Mouse (Mus musculus): ENCODE data around the gene Iqcj.
"Not testable (repeated sequence)": the region's sequence is repeated elsewhere in the genome, so short reads cannot be mapped to it uniquely, and the experiment has no call there.

The Iqcj gene

DNA sequence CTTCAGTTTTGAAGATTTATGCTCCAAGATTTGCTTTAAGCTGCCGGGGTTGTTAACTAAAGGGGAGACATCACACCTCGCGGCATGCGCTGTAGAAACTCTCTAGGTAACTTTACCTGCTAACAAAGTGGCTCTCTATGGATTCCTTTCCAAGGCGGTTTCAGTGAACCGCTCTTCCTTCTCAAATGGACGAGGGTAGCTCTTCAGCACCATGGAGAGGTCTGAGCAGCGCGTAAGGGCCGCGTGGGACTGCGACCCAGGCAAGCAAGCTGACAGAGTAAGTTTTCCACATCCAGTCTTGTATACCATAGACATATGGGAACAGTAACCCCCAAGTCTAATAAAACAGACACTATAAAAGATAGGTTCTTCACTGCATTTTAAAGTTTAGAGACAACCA, 172.7 kb downstream of the Iqcj start, which contains the start of gene Schip1:
TSS of gene Schip1 (plus strand) at position 72 of the 400 bp plus-strand sequence.
- in situ Hi-C loops (cut with MboI, MseI): loop anchor here (25.0 kb wide), 1 partner anchor 473 kb away; no protein-coding TSS in a partner anchor

DNA sequence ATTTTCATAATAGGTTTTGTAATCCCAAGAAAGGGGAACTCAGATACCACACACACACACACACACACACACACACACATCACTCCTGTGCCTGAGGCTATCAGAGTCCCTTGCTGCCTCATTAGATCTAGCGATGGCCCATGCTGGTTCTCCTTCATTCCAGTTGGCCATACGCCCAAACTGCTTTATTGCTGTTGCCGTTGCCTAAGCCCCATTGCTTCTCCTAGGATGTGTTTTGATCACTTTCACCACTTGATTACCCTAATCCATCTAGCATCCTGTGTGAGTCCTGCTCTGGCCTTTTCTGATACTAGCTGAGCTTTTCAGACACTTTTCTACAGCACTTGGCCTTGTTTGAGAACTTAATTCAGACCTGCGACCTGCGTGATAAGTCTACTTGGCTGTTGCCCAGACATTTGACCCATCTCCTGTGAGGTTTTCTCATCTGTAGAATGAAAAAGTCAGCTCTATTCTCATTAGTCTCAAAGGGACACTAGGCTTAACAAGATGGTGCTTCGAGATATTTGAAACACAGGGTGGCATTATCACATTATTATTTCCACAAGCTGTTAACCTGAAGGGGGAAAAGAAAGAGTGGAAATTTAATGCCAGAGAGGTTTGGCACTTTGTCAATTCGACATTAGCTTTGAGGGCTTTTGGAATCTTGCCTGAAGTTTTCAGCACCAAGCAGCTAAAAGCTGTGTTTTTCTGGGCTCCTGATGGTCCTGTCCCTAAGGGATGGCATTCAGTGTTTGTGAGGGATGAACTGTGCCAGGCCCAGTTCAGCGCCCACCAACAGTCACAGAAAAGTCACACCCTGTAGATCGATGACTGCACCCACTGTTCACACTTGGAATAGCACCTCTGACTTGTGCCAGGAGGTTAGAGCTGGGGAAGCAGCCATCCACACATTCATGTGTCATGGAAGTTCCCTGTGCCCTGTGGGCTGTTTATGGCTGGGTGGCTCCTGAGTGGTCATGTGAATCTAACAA, 179.7 kb downstream of the Iqcj start:
- in situ Hi-C loops (cut with MboI, MseI): loop anchor here (25.0 kb wide), 1 partner anchor 466 kb away; no protein-coding TSS in a partner anchor

DNA sequence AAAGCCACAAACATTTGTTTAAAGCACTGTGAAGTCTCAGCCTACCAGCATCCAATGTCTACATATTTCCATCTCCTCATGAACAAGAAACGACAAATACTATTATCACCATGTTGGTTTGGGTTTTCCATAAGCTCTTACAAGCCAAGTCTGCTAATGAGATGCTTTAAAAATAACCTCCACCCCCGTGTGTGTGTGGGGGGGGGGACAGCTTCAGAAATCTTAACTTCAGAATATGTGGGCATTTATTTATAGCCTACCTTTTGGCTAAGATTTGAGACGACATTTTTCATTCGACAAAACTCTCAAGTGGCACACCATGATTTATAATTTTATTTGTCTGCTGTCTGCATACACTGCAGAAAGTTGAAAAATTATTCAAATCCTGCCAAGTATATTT, 185.4 kb downstream of the Iqcj start:
- in situ Hi-C loops (cut with MboI, MseI): no loop called here

DNA sequence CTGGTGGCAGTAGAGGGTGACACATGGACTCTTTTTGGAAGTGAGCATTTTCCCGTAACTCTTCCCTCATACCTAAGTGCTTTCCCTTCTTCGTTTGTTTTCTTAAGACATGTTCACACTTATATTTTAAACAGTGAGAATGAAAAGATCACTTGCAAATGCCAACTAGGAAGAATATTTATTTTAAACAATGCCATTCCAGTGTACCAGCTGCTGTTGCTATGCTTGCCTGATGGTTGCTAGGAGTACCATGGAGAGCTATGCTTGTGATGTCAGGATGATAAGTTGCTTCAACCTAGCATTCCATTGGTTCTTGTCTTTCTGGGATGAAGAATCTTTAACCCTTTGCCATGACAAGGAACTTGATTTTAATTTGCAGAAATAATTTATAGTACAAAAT, 193.0 kb downstream of the Iqcj start:
- in situ Hi-C loops (cut with MboI, MseI): no loop called here

DNA sequence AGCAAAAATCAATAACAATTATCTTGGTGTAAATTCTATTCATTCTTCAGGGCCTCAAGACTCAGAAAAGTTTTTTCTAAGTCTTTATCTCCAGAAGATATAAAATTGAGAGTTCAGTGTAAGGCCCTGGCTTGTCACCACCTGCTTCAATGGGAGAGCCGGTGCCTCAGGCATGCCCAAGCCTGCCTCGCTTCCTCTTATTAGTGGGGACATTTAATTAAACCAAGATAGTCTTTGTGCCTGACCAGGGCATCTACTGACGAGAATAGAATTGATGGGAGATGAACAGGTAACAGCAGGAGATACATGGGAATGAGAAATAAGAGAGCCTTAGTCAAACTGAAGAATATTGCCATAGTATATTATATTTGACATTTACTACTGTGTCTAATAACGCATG, 200.1 kb downstream of the Iqcj start:
- in situ Hi-C loops (cut with MboI, MseI): no loop called here

DNA sequence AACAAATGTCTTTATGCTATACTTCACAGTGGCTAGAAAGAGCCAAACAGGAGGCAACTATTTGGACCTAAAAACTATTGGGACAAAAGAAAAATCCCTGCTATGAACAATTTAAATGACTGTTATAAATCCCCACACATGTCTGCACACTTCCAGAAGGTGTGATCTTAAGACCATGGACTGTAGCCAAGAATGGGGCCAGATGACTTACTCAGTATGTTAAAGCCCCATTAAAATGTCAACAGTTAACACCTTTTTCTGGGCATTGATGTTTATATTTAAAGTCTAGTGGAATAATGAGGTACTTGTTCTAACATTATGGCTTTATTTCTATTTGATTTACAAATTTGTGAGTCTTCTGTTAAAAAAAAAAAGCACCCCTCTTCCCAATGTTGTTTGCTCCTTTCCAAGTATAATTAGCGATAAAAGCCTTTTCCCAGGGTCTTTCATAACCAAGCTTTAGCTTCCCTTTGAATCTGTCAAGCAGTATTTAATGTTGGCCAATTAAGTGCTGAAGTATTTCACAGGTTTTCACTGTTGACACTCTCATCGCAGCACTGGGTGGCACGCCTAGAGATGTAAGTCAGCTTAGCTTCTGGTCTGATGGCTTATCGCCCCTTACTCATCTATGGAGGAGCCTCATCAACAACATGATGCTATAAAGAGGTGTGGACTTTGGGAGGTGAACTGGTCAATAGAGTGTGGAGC, 204.9 kb downstream of the Iqcj start:
- in situ Hi-C loops (cut with MboI, MseI): no loop called here

DNA sequence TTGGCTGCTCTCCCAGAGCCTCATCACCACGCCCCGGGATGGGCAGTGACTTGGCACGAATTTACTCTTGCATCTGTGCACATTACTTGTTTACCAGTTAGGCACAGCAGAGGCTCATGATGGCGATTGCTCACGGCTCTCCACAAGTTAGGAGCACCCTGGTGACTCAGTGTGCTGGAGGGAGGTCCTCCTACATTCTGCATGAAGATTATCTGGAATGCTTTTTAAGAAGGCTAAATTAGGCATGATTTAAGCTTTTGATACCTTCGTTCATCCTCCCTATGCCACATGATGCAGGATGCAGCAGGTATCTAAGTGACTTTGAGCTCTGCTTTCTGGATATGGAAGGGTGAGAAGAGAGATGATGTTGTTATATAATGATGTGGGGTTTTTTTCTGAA, 207.5 kb downstream of the Iqcj start:
- in situ Hi-C loops (cut with MboI, MseI): not testable (repeated sequence)

DNA sequence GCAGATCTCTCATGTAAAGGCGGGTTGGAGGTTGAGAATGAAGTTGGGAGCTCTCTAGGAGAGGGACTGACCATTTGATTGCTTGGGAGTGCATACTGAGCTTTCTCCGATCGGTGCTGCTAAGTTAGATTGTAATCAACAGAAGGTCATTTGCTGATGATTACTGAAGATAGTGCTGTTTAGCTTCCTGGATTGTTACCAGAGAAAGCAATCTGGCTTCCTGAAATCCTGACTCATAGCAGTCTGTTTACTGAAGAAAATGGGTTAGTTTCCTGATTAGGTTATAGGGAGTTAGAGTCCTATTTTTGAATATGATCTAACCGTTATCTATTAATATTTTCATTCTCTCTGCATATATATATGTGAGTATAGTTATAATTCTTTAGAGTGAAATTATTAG, 209.3 kb downstream of the Iqcj start:
- in situ Hi-C loops (cut with MboI, MseI): no loop called here

DNA sequence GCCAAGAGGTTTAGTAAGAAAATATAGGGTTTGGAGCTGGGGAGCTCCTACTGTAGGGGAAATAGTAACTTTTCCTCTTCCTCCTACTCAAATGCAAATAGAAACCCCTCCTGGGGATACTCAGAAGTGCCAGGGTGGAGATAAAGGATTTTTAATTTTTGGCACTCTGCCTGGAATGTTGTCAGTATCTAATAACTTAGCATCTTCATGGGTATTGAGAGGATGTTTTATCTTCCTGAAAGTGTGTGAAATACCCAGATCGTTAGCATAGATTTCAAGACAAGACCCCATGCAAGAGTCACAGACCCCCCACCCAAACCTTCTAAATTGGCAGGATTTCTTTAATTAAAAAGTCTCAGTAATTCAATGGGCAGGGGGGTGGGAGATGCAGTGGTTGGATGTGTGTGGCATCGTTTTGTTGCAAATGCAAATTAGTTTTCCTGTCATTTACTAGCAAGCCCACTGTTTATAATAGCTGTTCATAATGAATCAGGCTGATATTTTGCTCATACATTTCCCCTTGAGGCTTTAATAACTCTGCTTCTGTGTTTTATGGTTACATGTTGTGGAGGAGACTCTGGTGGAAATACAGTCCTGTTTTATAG, 213.2 kb downstream of the Iqcj start:
- in situ Hi-C loops (cut with MboI, MseI): no loop called here
